Mouse (Mus musculus) cortical plate, adult 2 months (tissue): ENCODE data around the gene Rtp3.

Source experiments
- CTCF ChIP-seq: fragments of 200-500 bp; IDR thresholded peaks from 2 replicates; pipeline ENCODE4 v1.5.1; 2011; ENCODE audit warnings: mild to moderate bottlenecking, control low read depth, low read length; ENCODE audit not compliant: insufficient read depth; ENCODE audit errors: extremely low read depth
- POLR2A ChIP-seq: fragments of 200-500 bp; IDR thresholded peaks from 2 replicates; pipeline ENCODE4 v1.6.1; 2011; ENCODE audit warnings: mild to moderate bottlenecking, low read length, control low read depth; ENCODE audit not compliant: insufficient read depth; ENCODE audit errors: extremely low read depth

DNA sequence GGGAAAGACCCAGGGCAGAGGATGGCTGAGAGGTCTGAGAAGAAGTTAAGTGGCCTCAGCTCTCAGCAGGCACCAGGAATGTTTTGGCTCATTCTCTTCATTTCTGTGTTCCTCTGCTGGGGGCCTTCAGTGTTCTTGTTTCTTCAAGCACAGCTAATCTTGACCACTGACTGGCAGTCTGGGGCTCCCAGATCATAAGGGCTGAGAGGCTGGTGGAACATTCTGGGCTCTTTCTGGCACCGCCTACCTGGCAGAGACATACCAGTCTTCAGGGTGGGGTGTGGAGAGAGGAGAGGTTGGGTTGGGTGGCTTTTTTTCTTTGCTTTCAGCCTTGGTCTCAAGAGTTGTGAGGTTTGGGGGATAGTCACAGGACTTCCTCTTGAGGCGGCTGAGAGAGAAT, 8.7 kb upstream of the Rtp3 start:
- TF ChIP-seq CTCF (no peak), POLR2A (no peak)
